Mouse (Mus musculus): ENCODE data around the gene Swi5.

The Swi5 gene

GRCm38 (mm10) chr2:32235886-32236759 is 51.8 kb downstream of the Swi5 start, which contains the start of gene Pomt1:
Gene Pomt1, plus strand, starts transcription at chr2:32236590.
- Histone ChIP-seq H3K36me3 (ENCODE audit: control insufficient read depth, insufficient read depth, low read length, poor library complexity, severe bottlenecking) (peaks cover 2% of the 10 kb centered on the region; the same call in 1 of the 2 replicates), H3K27me3 (ENCODE audit: control insufficient read depth, insufficient read depth, low read length, poor library complexity, severe bottlenecking) (no peaks in the 10 kb centered on the region)
- peak; percentile 97 for DNase-seq (ENCODE audit: low read depth, low spot score)

GRCm38 (mm10) chr2:32235433-32235832 is 52.4 kb downstream of the Swi5 start:
- H3K36me3 ChIP-seq (ENCODE audit: control insufficient read depth, insufficient read depth, low read length, poor library complexity, severe bottlenecking), result peaks cover 5% of the 10 kb centered on the region; the same call in 1 of the 2 replicates
- no peak for DNase-seq (ENCODE audit: low read depth, low spot score)
- no peaks in the 10 kb centered on the region for H3K27me3 ChIP-seq (ENCODE audit: control insufficient read depth, insufficient read depth, low read length, poor library complexity, severe bottlenecking)

Data from splenic B cell, adult 2 months (primary cell).